Mouse (Mus musculus) layer of hippocampus, postnatal 14 days (tissue): ENCODE data around the gene Mob3c. TPM values are rescaled to one million over a fixed set of nuclear protein-coding genes. Genes with fewer than 3 reads are reported as not detected.

ENCODE experiments used
- DNase-seq, 2 experiments: peaks; one replicate each; pipeline ENCODE4 v3.0.0; 2021 to 2022; ENCODE audit warnings: low spot score in 2 of 2, mixed read lengths in 1 of 2
- long read RNA-seq, 2 experiments: library from polyadenylated mRNA; stranded (forward); transcript quantifications; one replicate each; pipeline ENCODE4 v2.0.0; 2021
- total RNA-seq, 2 experiments: library from RNA; stranded (reverse); gene quantifications; 2 replicates each; pipeline ENCODE4 v1.2.3; 2021

Gene Mob3c
- total RNA-seq = 1 to 10 TPM; 3.9 TPM
- long read RNA-seq, experiment 1, partial matches to known transcripts = 2 of 3 reads
- long read RNA-seq, experiment 1, other reads (novel, unspliced or antisense) = 0 of 3 reads
- long read RNA-seq, experiment 2, partial matches to known transcripts = 0 of 2 reads
- long read RNA-seq, experiment 2, other reads (novel, unspliced or antisense) = 0 of 2 reads

GRCm38 (mm10) chr4:115827888-115828571 lies at the start of gene Mob3c:
TSS of gene Mob3c (plus strand) at chr4:115828092.
- peak; percentile 28 to 45 for DNase-seq

GRCm38 (mm10) chr4:115780269-115780668 lies 47.6 kb upstream of the Mob3c start:
- DNase-seq = no peak

- no peak for DNase-seq
Observed at GRCm38 (mm10) chr4:115780918-115781317, 47.0 kb upstream of the Mob3c start, which contains the start of gene Tex38. TSS of gene Tex38 (minus strand) at chr4:115781018.

- DNase-seq = no peak
Observed at GRCm38 (mm10) chr4:115782026-115782805, 45.7 kb upstream of the Mob3c start.

GRCm38 (mm10) chr4:115784769-115785510 lies 43.0 kb upstream of the Mob3c start, which contains the start of gene Atpaf1:
TSS of gene Atpaf1 (plus strand) at chr4:115784812.
- DNase-seq = peak; percentile 74 to 80

GRCm38 (mm10) chr4:115785511-115786034 lies 42.3 kb upstream of the Mob3c start:
- no peak for DNase-seq

- DNase-seq = no peak
Observed at GRCm38 (mm10) chr4:115790864-115791263, 37.0 kb upstream of the Mob3c start.

GRCm38 (mm10) chr4:115795360-115795759 lies 32.5 kb upstream of the Mob3c start:
- DNase-seq = no peak

- no peak for DNase-seq
Observed at GRCm38 (mm10) chr4:115799981-115800380, 27.9 kb upstream of the Mob3c start.

- DNase-seq = no peak
Observed at GRCm38 (mm10) chr4:115812326-115812725, 15.6 kb upstream of the Mob3c start.

- DNase-seq = no peak
Observed at GRCm38 (mm10) chr4:115815606-115816005, 12.3 kb upstream of the Mob3c start.

GRCm38 (mm10) chr4:115820199-115820598 lies 7.7 kb upstream of the Mob3c start:
- DNase-seq = no peak

- DNase-seq = no peak
Observed at GRCm38 (mm10) chr4:115820944-115821343, 6.9 kb upstream of the Mob3c start.

- no peak for DNase-seq
Observed at GRCm38 (mm10) chr4:115821431-115821830, 6.5 kb upstream of the Mob3c start.

- DNase-seq = no peak
Observed at GRCm38 (mm10) chr4:115821928-115822327, 6.0 kb upstream of the Mob3c start.

- DNase-seq = no peak
Observed at GRCm38 (mm10) chr4:115824178-115824577, 3.7 kb upstream of the Mob3c start.

GRCm38 (mm10) chr4:115825271-115825670 lies 2.6 kb upstream of the Mob3c start:
- no peak for DNase-seq

GRCm38 (mm10) chr4:115827066-115827465 lies 826 bp upstream of the Mob3c start:
- DNase-seq = no peak

GRCm38 (mm10) chr4:115827535-115827887 lies 381 bp upstream of the Mob3c start:
- DNase-seq = no peak

- no peak for DNase-seq
Observed at GRCm38 (mm10) chr4:115828572-115828902, 645 bp downstream of the Mob3c start.

GRCm38 (mm10) chr4:115830491-115830890 lies 2.6 kb downstream of the Mob3c start:
- no peak for DNase-seq
